In the genomic region with DNA sequence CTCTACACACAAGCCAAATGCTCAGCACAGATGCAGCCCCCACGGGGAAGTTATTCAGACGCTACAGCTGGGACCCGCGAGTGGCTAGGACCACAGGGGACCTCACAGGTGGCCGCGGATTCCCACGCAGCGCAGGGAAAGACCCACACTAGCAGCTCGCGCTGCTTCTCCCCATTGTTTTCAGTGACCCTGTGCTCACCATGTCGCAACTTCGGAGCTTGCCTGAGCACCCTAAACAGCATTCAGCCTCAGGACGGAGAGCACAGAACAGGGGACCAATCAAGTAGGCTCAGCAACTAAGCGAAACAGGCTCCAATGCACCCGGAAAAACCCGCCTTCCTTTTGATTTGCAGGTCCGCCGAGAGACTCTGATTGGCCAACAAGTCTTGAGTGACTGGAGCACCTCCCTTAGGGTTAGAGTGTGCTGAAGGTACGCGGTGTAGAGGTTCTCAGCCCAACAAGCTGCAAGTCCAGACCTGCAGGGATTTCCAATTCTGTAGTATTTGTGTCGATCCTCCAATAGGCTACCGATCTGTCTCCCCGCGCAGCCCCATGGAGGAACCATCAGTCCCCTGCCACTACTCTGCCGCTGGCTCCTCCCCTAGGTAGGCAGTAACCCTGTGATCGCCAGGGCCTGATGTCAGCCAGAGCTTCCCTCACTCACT, we compare ENCODE assay signal across 8 mouse cellular contexts. TPM values are rescaled to one million over a fixed set of nuclear protein-coding genes. Genes with fewer than 3 reads are reported as not detected.
DNase-seq lines count a peak whose midpoint lies in the region; ATAC-seq and TF ChIP-seq lines count a peak whose summit lies in the region.
"Not testable (repeated sequence)": the region's sequence is repeated elsewhere in the genome, so short reads cannot be mapped to it uniquely, and the experiment has no call there.

A gene (minus strand): TSS at position 505 of the 665 bp plus-strand sequence.

- H3K4me3 ChIP-seq in G1E (ENCODE audit: low read depth, low read length), result peak within 1 kb of the TSS; percentile 80
- peak within 1 kb of the TSS; percentile 52 for H3K4me3 ChIP-seq in forebrain, postnatal 0 days (ENCODE audit: low read depth, low read length)
- H3K4me3 ChIP-seq in lung, embryonic 15.5 days, result peak within 1 kb of the TSS; percentile 60

- H3K27ac ChIP-seq in forebrain, postnatal 0 days (ENCODE audit: low read depth, low read length), result not testable (repeated sequence)
- peak within 1 kb of the TSS; percentile 75 for H3K27ac ChIP-seq in lung, embryonic 15.5 days

- under 1% methylated on average over 26 of the region's 26 CpGs for WGBS in forebrain, postnatal 0 days
- under 1% methylated on average over 26 of the region's 26 CpGs for WGBS in lung, embryonic 15.5 days

- H3K4me2 ChIP-seq in forebrain, postnatal 0 days (ENCODE audit: low read depth), result peak within 1 kb of the TSS; percentile 72
- peak within 1 kb of the TSS; percentile 74 for H3K4me2 ChIP-seq in lung, embryonic 15.5 days

- peak; percentile 69 for DNase-seq in G1E (ENCODE audit: low spot score)
- DNase-seq in cerebellum, adult 18-20 months, result peak; percentile 73 to 83
- peak; percentile 86 for DNase-seq in forebrain, postnatal 0 days
- peak; percentile 61 for DNase-seq in heart, postnatal 4 days
- DNase-seq in layer of hippocampus, adult 8-10 months (ENCODE audit: low spot score in 2 of 2), result peak; percentile 75 to 77
- peak; percentile 73 for DNase-seq in ovary, adult 18-20 months (ENCODE audit: low spot score)
- peak; percentile 93 for DNase-seq in thymus, postnatal 0 days (ENCODE audit: low spot score)

- peak; percentile 98 for ATAC-seq in G1E (ENCODE audit: extremely low read depth, insufficient number of reproducible peaks, low FRiP score, poor library complexity, severe bottlenecking)
- peak; percentile 98 for ATAC-seq in forebrain, postnatal 0 days
- peak; percentile 98 for ATAC-seq in lung, embryonic 15.5 days (ENCODE audit: borderline replicate concordance, extremely low read depth, low FRiP score, low TSS enrichment)

- H3K9me3 ChIP-seq in G1E (replicated peaks); forebrain, postnatal 0 days (ENCODE audit: low read length); lung, embryonic 15.5 days: not testable (repeated sequence)

- not testable (repeated sequence) for H3K4me1 ChIP-seq in G1E (ENCODE audit: insufficient read depth, low read depth, low read length); forebrain, postnatal 0 days (ENCODE audit: insufficient read depth); lung, embryonic 15.5 days

- H3K27me3 ChIP-seq in G1E (ENCODE audit: insufficient read depth, low read length); forebrain, postnatal 0 days (ENCODE audit: insufficient read depth, low read length); lung, embryonic 15.5 days: not testable (repeated sequence)

- H3K9ac ChIP-seq in forebrain, postnatal 0 days, result peak within 1 kb of the TSS; percentile 56
- peak within 1 kb of the TSS; percentile 64 for H3K9ac ChIP-seq in lung, embryonic 15.5 days

- H3K36me3 ChIP-seq in G1E (replicated peaks); forebrain, postnatal 0 days (ENCODE audit: insufficient read depth); lung, embryonic 15.5 days: not testable (repeated sequence)

- TF ChIP-seq CTCF in G1E (IDR thresholded peaks at IDR 0.05; ENCODE audit: low read depth, low read length); forebrain, postnatal 0 days (IDR thresholded peaks at IDR 0.05; ENCODE audit: low read depth): not testable (repeated sequence)

RNA-seq across cellular contexts. Expression of the gene that starts here (rescaled TPM):
- total RNA-seq in G1E (2014; fragmentation: Nextera tagmentation) (19.3 and 25.5 TPM in 2 replicates), G1E (2017) (3.5 and 5.0 TPM in 2 replicates)
- polyA plus RNA-seq in G1E (2012), result 0.08 and 0.15 TPM in 2 replicates
- 0.85 and 1.3 TPM in 2 replicates for total RNA-seq in forebrain, postnatal 0 days (2014; rRNA removed)
- polyA plus RNA-seq in forebrain, postnatal 0 days (2015; fragmentation: Nextera tagmentation; extraction: Ambion mirVana), result 0.44 and 0.74 TPM in 2 replicates
- under 1 TPM; 0.43 TPM for total RNA-seq in heart, postnatal 4 days (2021)
- 1 to 10 TPM; 3.2 to 3.5 (median 3.4) TPM for total RNA-seq in layer of hippocampus, adult 8-10 months (2022)
- polyA plus RNA-seq in lung, embryonic 15.5 days (2015; fragmentation: Nextera tagmentation; extraction: Ambion mirVana), result 2.5 and 2.6 TPM in 2 replicates
- polyA plus RNA-seq in thymus, postnatal 0 days (2015; fragmentation: Nextera tagmentation; extraction: Ambion mirVana), result 2.0 and 2.5 TPM in 2 replicates

Comparison
In these comparisons a context has a peak if more than half of its experiments do, and no peak if none do; other contexts are left out.
1. Peak in DNase-seq in heart, postnatal 4 days; RNA of the gene not detected or under 1 TPM.